Mouse (Mus musculus) left cerebral cortex, adult 2 months (tissue): ENCODE measurements at regions not wholly inside any gene's neighbourhood (a gene's known extent, or its start where the extent isn't known, plus 50 kb on each side); places are given as distances from the start of the nearest gene placed in this dataset.
A peak's percentile ranks its signal among the peaks of the same experiment; 100 is the strongest.

Experiments used
- DNase-seq, 2 experiments: peaks; one replicate each; pipeline ENCODE4 v3.0.0; 2021 to 2022; ENCODE audit warnings: low spot score in 2 of 2, mixed read lengths in 1 of 2; ENCODE audit errors: extremely low spot score in 1 of 2
- H3K27ac ChIP-seq: fragments of 200-600 bp; 2 replicates; pipeline ENCODE4 v1.8.1; 2022
- H3K4me3 ChIP-seq: fragments of 200-600 bp; 2 replicates; pipeline ENCODE4 v1.8.1; 2022
- CTCF ChIP-seq: fragments of 200-600 bp; IDR thresholded peaks from 2 replicates; pipeline ENCODE4 v1.8.1; 2022; ENCODE audit warnings: antibody characterized with exemption, mild to moderate bottlenecking, moderate library complexity
- intact Hi-C: fragments of 180-260 bp; cut with DNase I; formaldehyde crosslinking; loops from one replicate; pipeline ENCODE4 v1.15.1; 2025

DNA sequence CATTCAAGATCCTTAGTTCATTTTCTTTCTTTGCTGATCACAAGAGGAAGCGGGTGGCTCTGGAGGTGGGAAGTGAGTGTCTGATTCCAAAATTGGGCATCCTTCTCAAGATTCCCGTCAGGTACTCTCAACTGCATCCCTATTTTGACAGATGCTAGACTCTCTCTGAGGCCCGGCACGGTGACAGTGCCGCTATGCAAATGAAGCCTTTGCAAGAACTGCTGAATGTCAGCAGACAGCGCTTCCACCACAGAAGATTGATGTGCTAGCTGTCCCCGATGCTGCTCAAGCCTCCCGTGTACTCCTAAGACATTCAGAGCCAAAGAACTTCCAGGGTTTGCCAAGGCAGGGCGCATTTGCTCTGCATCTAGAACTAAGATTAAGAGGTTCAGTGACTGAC is 50.9 kb upstream of the Cpne4 start:
- no peak for TF ChIP-seq CTCF
- DNase-seq: no peak
- H3K27ac ChIP-seq: no peak overlapping the region
- H3K4me3 ChIP-seq: no peak overlapping the region
- intact Hi-C loops: no loop called here

DNA sequence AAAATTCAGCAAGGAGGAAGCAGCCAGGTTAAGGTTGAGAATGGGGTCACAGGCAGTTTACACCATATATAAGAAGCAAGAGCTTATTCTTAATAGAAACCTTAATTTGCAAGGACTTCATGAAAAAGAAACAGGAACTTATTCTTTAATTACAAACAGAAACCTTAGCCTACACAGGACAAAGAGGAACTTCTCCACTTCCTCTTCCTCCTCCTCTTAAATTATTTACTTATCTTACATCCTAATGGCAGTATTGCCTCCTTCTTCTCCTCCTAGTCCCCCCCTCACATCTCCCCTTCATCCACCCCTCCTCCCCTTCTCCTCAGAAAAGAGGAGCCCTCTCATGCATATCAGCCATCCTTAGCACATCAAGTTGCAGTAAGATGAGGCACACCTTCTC is 56.4 kb upstream of the Cpne4 start:
- intact Hi-C loops: no loop called here
- Histone ChIP-seq H3K4me3 (no peak overlapping the region), H3K27ac (no peak overlapping the region)
- no peak for DNase-seq
- no peak for TF ChIP-seq CTCF

DNA sequence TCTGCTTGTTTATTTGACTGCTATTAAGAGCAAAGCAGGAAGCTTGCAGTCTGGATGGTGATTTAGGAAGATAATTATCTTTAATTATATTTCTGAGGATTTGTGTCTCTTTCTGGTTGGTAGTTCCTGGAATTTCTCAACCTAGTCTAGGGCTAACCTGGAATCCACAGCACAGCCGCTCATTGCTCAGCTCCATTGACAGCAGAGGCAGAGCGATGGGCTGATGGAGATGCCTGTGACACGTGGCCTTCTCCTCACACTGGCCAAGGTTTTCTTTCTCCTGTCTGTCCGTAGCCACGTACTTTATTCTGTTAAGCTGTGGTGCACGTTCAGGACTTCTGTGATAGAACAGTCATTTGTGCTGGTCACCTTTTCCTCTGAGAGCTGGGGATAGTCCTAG is 57.7 kb upstream of the Cpne4 start:
- TF ChIP-seq CTCF: no peak
- intact Hi-C loops: no loop called here

DNA sequence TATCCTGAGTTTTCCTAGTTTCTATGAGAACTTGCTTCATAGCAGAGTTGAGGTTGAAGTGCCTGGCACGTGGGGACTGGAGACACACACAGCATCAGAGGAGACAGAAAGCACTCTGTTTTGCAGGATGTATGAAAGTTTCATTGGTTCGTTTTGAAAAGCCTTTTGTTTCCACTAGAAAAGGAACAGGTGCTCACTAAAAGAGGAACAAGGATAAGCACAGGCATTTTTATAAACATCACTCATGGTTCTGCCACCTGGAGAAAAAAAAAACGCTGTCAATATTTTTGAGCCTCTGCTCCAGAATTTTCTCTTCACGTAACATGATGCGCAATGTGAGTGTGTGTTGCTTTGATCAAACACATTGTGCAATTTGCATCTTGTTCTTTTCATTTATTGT is 64.6 kb upstream of the Cpne4 start:
- TF ChIP-seq CTCF: no peak
- Histone ChIP-seq H3K27ac (no peak overlapping the region), H3K4me3 (no peak overlapping the region)
- DNase-seq: no peak
- intact Hi-C loops: no loop called here

More for the DNA sequence above, 57.7 kb upstream of the Cpne4 start:
- no peak overlapping the region for H3K4me3 ChIP-seq
- DNase-seq: no peak
- no peak overlapping the region for H3K27ac ChIP-seq

DNA sequence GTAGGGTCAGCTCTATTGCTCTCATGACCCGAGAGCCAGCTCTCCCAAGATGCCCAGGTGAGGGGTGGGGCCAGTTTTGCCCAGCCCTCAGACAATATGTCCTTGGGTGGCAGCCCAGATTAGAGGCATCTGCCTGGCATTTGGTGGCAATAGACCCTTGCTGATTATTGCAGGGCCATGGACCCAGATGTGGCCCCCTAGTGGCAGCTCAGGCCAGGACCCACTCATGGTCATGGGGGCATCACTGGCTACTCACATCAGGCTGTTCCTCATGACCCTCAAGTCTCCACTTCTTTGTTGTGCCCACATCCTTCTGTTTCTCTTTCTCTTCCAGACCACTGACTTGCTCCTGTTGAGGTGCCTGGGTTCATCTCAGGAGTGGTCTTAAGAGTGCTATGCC is 66.4 kb upstream of the Cpne4 start:
- no peak for DNase-seq
- intact Hi-C loops: no loop called here
- TF ChIP-seq CTCF: no peak; the same call in 1 of the 2 replicates

DNA sequence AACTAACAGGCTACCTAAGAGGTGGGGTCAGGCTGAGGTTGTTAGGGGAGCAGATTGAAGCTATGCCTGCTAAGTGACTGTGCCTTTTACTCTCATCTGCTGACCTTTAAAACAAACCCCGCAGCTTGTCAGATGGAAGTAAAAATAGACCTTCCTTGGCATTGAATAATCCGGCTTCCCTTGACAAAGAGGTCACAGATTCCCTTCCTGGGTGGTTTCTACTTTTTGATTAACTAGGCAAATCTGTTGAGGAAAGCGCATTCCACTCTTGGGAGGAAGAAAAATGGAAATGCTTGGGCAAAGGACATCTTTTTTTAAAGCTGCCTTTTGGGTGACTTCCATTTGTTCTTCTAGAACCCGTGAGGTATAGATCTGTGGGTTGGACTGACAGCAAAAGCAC is 72.3 kb upstream of the Cpne4 start:
- intact Hi-C loops: no loop called here
- Histone ChIP-seq H3K27ac (no peak overlapping the region), H3K4me3 (no peak overlapping the region)
- no peak for TF ChIP-seq CTCF
- DNase-seq: no peak

More for the DNA sequence above, 66.4 kb upstream of the Cpne4 start:
- no peak overlapping the region for H3K27ac ChIP-seq
- no peak overlapping the region for H3K4me3 ChIP-seq

DNA sequence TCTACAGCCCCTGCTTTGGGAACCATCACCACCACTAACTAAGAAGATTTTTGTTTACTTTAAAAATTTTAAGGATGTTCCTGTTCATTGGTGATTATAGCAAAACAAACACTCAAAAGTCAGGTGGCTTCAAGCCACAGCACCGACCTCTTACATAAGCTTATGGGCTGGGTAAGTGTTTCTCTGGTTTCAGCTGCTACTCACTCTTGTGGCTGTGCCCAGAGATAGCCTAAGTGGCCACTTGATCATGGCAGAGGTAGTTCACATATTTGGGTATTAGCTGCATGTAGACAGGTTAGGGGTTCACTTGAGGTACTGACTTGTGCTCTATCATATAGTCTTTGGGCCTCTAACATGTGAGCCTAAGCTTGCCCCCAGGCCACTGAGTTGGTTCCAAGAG is 79.8 kb upstream of the Cpne4 start:
- Histone ChIP-seq H3K27ac (no peak overlapping the region), H3K4me3 (no peak overlapping the region)
- TF ChIP-seq CTCF: no peak
- intact Hi-C loops: no loop called here
- DNase-seq: no peak

DNA sequence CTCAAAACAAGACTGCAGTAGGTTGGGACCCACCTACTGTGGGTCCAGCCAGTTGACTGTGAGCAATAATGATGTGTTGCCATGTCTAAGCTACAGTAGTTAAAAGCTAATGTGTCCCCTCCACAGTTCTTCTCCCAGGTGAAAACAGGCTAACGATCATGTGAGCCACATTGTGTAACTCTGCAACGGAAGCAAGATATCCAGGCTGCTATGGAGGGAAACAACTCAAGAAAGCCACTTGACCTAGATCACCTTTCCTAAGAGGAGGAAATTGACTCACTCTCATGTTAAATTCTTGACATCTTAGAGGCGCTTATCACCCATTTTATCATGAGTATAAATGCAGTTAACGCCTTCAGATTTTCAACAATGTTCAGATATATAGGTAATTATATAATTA is 83.4 kb upstream of the Cpne4 start:
- H3K27ac ChIP-seq: no peak overlapping the region
- no peak for DNase-seq
- no peak overlapping the region for H3K4me3 ChIP-seq
- intact Hi-C loops: no loop called here
- no peak for TF ChIP-seq CTCF

DNA sequence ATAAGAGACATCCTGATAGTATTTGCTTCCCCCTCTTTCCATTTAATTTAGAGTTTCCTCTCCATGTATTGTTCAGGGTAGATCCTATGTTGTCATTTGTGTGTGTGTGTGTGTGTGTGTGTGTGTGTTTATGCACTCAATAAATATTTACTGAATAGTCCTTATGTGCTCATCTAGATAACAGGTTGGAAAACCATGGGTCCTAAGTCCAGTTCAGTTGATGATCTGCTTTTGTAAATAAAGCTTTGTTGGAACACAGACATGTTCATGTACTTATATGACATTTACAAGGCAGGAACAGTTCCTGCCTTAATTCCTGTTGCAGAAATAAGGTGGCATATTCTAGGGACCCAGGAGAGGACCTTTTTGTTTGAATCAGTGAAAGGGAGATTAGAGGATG is 87.0 kb upstream of the Cpne4 start:
- TF ChIP-seq CTCF: no peak

DNA sequence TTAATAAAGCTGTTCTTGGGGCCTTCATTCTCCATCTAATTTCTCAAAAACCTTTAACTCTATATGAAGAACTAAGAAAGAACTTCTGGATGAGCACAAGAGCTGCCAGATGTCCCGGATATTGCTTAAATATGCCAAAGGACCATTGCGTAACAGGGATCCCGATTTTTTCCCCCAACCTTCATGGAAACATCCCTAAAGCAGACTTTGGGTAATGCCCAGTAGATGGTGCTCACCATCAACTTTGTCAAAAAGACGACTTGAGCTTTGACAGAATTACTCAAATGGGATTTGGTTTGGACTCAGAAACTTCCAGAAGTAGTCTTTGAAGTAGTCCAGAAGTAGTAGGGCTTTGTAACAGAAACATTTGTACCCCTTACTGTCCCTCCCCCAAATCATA is 89.5 kb upstream of the Cpne4 start:
- Histone ChIP-seq H3K4me3 (no peak overlapping the region), H3K27ac (no peak overlapping the region)
- peak in 1 of 2 experiments; percentile 13 for DNase-seq
- peak; percentile 59 for TF ChIP-seq CTCF
- intact Hi-C loops: loop anchor here (2.0 kb wide), 1 partner anchor 109 kb away; no protein-coding TSS in a partner anchor

More for the DNA sequence above, 87.0 kb upstream of the Cpne4 start:
- no peak overlapping the region for H3K27ac ChIP-seq
- no peak for DNase-seq
- no peak overlapping the region for H3K4me3 ChIP-seq
- intact Hi-C loops: no loop called here

DNA sequence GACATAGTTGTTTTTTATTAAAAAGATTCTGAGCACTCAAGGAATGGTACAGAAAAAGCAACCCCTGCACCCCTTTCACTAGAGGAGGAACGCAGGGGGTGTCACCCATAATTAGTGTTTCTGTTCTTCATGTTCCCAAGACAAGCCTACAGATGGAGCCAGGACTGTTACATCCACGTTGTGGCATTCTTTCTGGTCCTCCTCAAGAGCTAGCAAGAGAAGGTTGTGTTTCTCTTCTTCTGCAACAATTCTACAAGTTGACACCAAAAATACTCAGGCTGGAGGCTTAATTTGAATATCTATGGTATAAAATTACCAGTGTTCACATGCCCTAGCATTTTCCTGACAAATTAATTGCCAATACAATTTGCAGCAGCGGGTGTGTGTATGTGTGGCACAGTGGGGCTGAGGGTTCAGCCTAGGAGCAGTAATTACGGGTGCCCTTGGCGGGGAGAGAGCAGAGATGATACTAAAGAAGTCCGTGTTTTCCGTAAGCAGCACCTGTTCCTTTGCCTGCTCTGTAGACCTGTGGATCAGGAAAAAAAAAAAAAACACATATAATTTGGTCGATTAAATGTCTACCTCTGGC is 98.4 kb upstream of the Cpne4 start:
- TF ChIP-seq CTCF: no peak
- Histone ChIP-seq H3K4me3 (no peak overlapping the region), H3K27ac (no peak overlapping the region)
- intact Hi-C loops: loop anchor here (5.0 kb wide), 1 partner anchor 939 kb away; no protein-coding TSS in a partner anchor
- no peak for DNase-seq

DNA sequence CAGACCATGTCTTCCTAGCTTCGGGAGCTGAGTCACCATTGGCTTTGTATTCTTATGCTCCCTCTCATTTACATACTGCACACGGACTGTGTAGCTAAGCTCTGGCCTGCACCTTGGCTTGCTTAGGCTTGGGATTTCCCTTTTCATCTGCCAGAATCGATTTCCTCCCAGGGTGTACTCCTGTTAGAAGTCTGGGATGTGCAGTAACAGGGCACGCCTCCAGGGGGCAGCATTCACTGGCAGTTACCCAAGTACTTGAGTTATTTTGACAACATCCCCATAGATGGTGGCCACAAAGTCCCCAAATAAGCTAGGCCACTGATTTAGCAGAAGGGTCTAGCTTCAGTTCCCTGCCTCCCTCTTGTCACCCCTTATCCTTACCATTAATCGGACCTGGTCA is 102.2 kb upstream of the Cpne4 start:
- DNase-seq: peak; percentile 41 to 48
- peak; percentile 82 for TF ChIP-seq CTCF
- Histone ChIP-seq H3K27ac (no peak overlapping the region), H3K4me3 (no peak overlapping the region)
- intact Hi-C loops: loop anchor here (5.0 kb wide), 1 partner anchor 942 kb away; no protein-coding TSS in a partner anchor

DNA sequence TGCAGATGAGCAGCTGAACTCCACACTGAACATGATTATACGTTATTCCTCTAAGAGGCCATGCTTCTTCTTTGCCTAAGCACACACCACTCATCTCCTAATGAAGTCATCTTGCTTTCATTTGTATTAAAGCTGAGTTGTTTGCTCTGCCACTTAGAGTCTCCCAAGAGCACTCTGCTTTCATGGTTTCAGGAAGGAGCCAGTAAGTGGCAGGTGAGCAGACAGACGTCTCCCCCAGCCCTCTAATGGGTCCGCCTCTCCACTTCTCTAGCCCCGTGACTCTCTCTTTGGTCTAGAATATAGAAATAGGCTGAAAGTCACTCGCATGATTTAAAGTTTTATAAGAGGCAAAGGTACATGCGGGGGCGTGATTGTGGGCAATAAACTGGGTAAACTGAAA is 103.8 kb upstream of the Cpne4 start:
- H3K27ac ChIP-seq: no peak overlapping the region
- no peak for DNase-seq
- H3K4me3 ChIP-seq: no peak overlapping the region
- intact Hi-C loops: no loop called here
- TF ChIP-seq CTCF: no peak
